14 mouse cellular contexts compared by ENCODE assay signal in the genomic region with DNA sequence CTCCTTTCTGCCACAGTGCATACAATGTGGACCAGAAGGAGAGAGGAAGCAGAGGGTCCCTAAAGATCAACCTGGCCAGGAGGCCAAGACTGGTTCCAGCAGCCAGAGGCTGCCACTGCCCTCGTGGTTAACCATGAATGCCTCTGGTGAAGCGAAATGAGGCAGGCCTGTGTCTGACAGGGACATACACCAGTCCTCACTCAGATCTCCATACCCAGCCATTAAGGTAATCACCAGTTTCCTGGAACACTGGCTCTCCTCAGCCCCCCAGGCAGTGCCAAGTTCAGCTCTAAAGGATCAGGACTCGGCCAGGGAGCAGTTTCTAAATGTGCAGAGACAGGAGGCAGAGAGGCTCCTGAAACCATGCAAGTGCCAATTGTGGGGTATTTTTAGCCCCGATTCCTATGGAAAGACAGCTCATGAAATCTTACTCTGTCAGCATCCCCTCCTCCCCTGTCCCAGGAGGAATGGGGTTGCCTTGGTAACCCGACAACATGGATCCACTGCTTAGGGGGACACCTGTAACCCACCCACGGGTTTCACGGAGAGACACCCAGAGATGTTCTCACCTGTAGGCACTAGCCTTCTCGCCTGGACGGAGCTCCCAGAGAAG.
DNase-seq lines count a peak whose midpoint lies in the region; ATAC-seq lines count a peak whose summit lies in the region.
"Had no signal": no experiment of that assay in that cellular context is flagged by ENCODE, and none has a peak within 500 bp of the region (broad histone marks: within the 10 kb centered on the region; RNA-seq: fewer than 3 reads in every experiment).

No protein-coding gene starts in this region.

- 0 out of 2 replicates have a peak, but pooled peaks have one; percentile 3 for ATAC-seq in forebrain, embryonic 15.5 days (replicated peaks)
- ATAC-seq in midbrain, embryonic 13.5 days: 0 out of 2 replicates have a peak, but pooled peaks have one; percentile 32
- ATAC-seq: intestine, embryonic 15.5 days; lung, postnatal 0 days had no signal

- peak overlapping the region; percentile 15; the same call in 1 of the 2 replicates for H3K27ac ChIP-seq in embryonic facial prominence, embryonic 10.5 days (replicated peaks)
- H3K27ac ChIP-seq in forebrain, embryonic 15.5 days (replicated peaks): peak overlapping the region; percentile 51
- no peak overlapping the region for H3K27ac ChIP-seq in midbrain, embryonic 13.5 days
- H3K27ac ChIP-seq: intestine, embryonic 15.5 days had no signal

- no peaks in the 10 kb centered on the region for H3K36me3 ChIP-seq in embryonic facial prominence, embryonic 10.5 days (replicated peaks)
- no peaks in the 10 kb centered on the region for H3K36me3 ChIP-seq in forebrain, embryonic 15.5 days
- no peaks in the 10 kb centered on the region for H3K36me3 ChIP-seq in midbrain, embryonic 13.5 days
- H3K36me3 ChIP-seq: intestine, embryonic 15.5 days had no signal

- peaks cover 23% of the 10 kb centered on the region for H3K4me1 ChIP-seq in embryonic facial prominence, embryonic 10.5 days
- H3K4me1 ChIP-seq in forebrain, embryonic 15.5 days: peaks cover 27% of the 10 kb centered on the region
- peaks cover 20% of the 10 kb centered on the region for H3K4me1 ChIP-seq in midbrain, embryonic 13.5 days (replicated peaks)
- H3K4me1 ChIP-seq: intestine, embryonic 15.5 days had no signal

- no peak overlapping the region for H3K4me3 ChIP-seq in embryonic facial prominence, embryonic 10.5 days
- no peak overlapping the region for H3K4me3 ChIP-seq in forebrain, embryonic 15.5 days
- H3K4me3 ChIP-seq in midbrain, embryonic 13.5 days (replicated peaks): no peak overlapping the region
- H3K4me3 ChIP-seq: intestine, embryonic 15.5 days had no signal

- H3K9ac ChIP-seq in forebrain, embryonic 15.5 days (replicated peaks): no peak overlapping the region
- no peak overlapping the region for H3K9ac ChIP-seq in midbrain, embryonic 13.5 days (replicated peaks)
- H3K9ac ChIP-seq: intestine, embryonic 15.5 days had no signal

- no peak overlapping the region for H3K4me2 ChIP-seq in forebrain, embryonic 15.5 days (replicated peaks)
- no peak overlapping the region for H3K4me2 ChIP-seq in midbrain, embryonic 13.5 days (replicated peaks)
- H3K4me2 ChIP-seq: intestine, embryonic 15.5 days had no signal

- H3K9me3 ChIP-seq in embryonic facial prominence, embryonic 10.5 days: no peaks in the 10 kb centered on the region
- no peaks in the 10 kb centered on the region for H3K9me3 ChIP-seq in forebrain, embryonic 15.5 days
- H3K9me3 ChIP-seq in midbrain, embryonic 13.5 days: no peaks in the 10 kb centered on the region
- H3K9me3 ChIP-seq: intestine, embryonic 15.5 days had no signal

- no peaks in the 10 kb centered on the region for H3K27me3 ChIP-seq in embryonic facial prominence, embryonic 10.5 days (replicated peaks; ENCODE audit: low read depth, poor library complexity, severe bottlenecking)
- no peaks in the 10 kb centered on the region for H3K27me3 ChIP-seq in forebrain, embryonic 15.5 days
- H3K27me3 ChIP-seq in midbrain, embryonic 13.5 days: no peaks in the 10 kb centered on the region
- H3K27me3 ChIP-seq: intestine, embryonic 15.5 days had no signal

- peak; percentile 47 for DNase-seq in gastrocnemius, adult 18-20 months (ENCODE audit: low spot score)
- no peak for DNase-seq in gastrocnemius, postnatal 10 days
- peak; percentile 60 for DNase-seq in embryonic facial prominence, embryonic 10.5 days (ENCODE audit: low spot score)
- no peak for DNase-seq in spleen, adult 18-20 months
- no peak for DNase-seq in thymus, postnatal 0 days (ENCODE audit: low spot score)
- DNase-seq: cerebellum, adult 9-11 months; gastrocnemius, postnatal 36 days; kidney, postnatal 14 days; liver; thymus, postnatal 14 days had no signal

- 70% methylated on average over 9 of the region's 9 CpGs for WGBS in embryonic facial prominence, embryonic 10.5 days
- WGBS in forebrain, embryonic 15.5 days: 60% methylated on average over 9 of the region's 9 CpGs
- WGBS in midbrain, embryonic 13.5 days: 71% methylated on average over 9 of the region's 9 CpGs

Comparison
In these comparisons a context has a peak if more than half of its experiments do, and no peak if none do; other contexts are left out.
1. DNase-seq: peak in gastrocnemius, adult 18-20 months (single experiment) and embryonic facial prominence, embryonic 10.5 days (single experiment); none in gastrocnemius, postnatal 10 days (single experiment), spleen, adult 18-20 months (0 of 2) and thymus, postnatal 0 days (single experiment).